Mouse (Mus musculus): ENCODE results near the gene Abhd10.

- TF ChIP-seq POLR2A (IDR thresholded peaks at IDR 0.05; ENCODE audit: borderline replicate concordance, low read depth, low read length): no peak
- no peak for TF ChIP-seq CTCF (IDR thresholded peaks at IDR 0.05; ENCODE audit: low read depth, low read length)
Observed at GRCm38 (mm10) chr16:45767853-45768640, 25.3 kb upstream of the Abhd10 start.
